Mouse (Mus musculus): Measurements from ENCODE around the gene Gatad1.
"Not testable (repeated sequence)": the region's sequence is repeated elsewhere in the genome, so short reads cannot be mapped to it uniquely, and the experiment has no call there.

The Gatad1 gene

DNA sequence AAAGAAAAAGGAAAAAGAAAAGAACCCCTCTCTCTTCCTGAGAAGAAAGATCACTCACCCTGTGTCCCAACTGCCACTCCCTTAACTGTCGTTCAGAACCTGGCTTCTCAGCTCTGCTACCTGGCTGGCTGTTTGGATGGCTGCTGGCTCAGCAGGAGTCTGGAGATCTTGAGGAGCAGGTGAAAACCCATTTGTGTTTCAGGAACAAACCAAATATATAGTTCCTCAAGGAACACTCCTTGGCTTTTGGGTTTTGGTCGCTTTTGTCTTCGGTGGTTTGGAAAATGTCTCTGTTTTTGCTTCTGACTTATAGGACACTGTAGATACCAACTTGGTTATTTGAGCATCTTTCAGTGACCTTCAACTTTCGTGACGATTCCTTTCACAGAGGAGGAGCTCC is at the start of gene Gatad1:
TSS of gene Gatad1 (minus strand) at position 101 of the 400 bp plus-strand sequence.
- DNase-seq (ENCODE audit: low spot score in 2 of 2), result no peak

- DNase-seq (ENCODE audit: low spot score in 2 of 2), result no peak
These were observed 45.2 kb upstream of the Gatad1 start for GRCm38 (mm10) chr5:3702180-3702579.

DNA sequence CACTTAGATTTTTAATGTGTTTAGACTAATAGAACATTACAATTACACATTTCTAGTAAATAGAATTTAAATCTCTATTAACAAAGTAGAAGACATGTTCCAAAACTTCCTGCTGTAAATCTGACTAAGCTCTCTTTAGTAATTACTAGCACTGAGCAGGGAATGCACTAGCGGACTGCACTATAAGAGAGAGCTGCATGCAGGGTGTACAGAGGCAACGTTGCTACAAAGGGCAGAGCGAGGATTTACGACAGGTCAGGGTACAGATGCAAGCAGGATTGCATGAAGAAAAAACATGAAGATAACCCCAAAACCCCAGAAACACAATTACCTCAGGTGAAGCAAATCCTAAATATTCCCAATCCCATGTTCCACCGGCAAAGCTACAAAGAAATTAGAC is 43.0 kb upstream of the Gatad1 start:
- no peak for DNase-seq (ENCODE audit: low spot score in 2 of 2)

DNA sequence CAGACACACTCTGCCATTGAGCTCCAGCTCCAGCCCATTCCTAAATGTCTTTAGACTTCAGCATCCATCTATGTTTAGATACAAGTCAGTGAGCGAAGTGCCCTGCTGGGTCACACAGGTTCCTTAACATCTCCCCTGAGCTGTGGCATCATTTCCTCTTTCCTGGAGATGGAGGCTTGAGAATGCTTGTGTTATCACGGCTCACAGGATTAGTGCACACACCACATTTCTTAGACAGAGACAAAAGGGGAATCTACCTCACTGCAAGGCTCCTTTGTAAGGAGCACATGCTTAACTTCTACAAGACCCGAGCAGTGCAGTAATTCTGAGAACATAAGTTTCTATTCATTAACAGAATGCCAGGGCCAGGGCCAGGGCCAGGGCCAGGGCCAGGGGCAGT is 39.0 kb upstream of the Gatad1 start:
- no peak for DNase-seq (ENCODE audit: low spot score in 2 of 2)

DNA sequence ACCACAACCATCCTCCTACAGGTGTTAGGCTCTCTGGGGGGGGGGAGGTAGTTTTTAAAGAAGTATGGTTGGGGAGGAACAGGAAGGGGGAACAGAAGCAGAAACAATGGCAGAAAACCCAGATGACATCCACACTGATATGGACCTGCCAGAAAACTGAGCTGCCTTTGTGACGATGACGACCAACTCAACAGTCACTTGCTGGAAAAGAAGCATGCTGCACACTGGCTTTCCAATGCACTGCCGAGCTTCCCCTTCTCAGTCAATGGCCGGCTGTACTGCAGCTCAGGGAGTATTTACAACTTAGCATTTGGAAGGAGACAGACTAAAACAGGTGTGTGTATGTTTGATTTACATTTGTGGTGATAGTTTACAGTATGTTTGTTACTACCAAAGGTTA is 38.2 kb upstream of the Gatad1 start:
- DNase-seq (ENCODE audit: low spot score in 2 of 2), result no peak

- DNase-seq (ENCODE audit: low spot score in 2 of 2), result no peak
These were observed 36.0 kb upstream of the Gatad1 start for GRCm38 (mm10) chr5:3692956-3693355.

GRCm38 (mm10) chr5:3691283-3691682 is 34.3 kb upstream of the Gatad1 start:
- DNase-seq (ENCODE audit: low spot score in 2 of 2), result no peak

DNA sequence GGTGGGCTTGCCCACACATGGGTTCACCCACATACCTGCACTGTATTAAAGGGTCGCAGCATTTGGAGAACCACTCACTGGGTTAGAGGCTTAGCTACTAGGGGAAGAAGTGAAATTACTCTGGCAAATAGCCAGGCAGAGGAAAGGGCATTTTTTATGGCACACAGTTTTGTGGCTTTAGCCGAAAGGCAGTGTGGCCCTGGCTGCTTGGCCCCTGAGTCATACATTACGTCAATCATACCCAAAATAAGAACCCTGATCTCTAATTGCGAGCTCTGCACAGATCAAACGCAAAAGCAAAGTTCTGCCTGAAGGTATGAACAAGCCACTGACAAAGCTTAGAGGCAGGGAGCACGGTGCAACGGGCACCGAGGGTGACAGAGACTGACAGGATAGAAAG is 31.3 kb upstream of the Gatad1 start:
- DNase-seq (ENCODE audit: low spot score in 2 of 2), result no peak

- DNase-seq (ENCODE audit: low spot score in 2 of 2), result no peak
These were observed 13.1 kb upstream of the Gatad1 start for GRCm38 (mm10) chr5:3669938-3670554.

GRCm38 (mm10) chr5:3666585-3666984 is 9.6 kb upstream of the Gatad1 start:
- no peak for DNase-seq (ENCODE audit: low spot score in 2 of 2)

DNA sequence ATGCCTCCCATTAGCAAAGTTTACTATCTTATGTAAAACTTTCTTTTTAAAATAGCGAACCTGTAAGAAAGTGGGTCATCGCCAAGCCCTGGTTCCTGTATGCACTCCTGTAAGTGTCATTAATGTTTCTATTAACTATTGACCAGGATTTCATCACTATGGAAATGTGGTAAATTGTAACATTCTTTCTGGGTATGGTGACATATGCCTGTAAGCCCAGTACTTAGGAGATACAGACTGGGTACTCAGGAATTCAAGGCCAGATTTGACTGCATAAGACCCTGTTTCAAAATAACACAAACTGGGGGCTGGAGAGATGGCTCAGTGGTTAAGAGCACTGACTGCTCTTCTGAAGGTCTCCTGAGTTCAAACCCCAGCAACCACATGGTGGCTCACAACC is 8.2 kb upstream of the Gatad1 start:
- no peak for DNase-seq (ENCODE audit: low spot score in 2 of 2)

DNA sequence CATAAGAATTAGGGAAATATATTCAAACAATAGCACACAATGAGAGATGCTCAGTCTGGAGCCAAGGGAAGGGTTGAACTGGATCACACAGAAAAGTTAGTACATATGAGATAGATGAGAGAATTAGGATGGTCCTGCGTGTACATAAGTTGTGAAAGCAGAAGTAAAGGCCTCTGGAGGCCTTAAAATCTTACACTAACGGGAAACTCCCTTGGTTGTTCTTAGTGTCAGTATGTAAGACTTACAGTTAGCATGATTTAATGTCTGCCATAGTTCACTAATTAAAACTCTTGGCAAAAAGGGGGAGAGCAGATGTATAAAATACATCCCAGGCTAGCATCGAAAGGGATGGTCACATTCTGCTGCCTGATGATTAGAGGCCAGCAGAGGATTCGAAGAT is 3.2 kb downstream of the Gatad1 start:
- DNase-seq (ENCODE audit: low spot score in 2 of 2), result no peak

GRCm38 (mm10) chr5:3652903-3653575 is 3.9 kb downstream of the Gatad1 start:
- DNase-seq (ENCODE audit: low spot score in 2 of 2), result not testable (repeated sequence)

DNA sequence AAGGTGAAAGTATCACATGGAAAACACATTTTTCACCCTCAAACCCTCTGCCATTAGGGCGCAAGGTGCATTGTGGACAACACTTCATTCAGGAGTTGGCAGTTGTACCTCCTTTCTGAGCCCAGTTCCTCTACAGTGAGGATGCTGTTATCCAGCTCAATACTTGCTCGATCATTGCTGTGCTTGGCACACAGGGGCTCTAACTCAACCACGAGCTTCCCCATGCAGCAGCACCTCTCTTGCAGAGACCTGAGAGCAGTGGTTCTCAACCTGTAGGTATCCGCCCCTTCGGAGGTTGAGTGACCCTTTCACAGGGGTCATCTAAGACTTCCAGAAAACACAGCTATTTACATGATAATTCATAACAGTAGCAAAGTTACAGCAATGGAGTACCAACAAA is 5.4 kb downstream of the Gatad1 start:
- no peak for DNase-seq (ENCODE audit: low spot score in 2 of 2)

DNA sequence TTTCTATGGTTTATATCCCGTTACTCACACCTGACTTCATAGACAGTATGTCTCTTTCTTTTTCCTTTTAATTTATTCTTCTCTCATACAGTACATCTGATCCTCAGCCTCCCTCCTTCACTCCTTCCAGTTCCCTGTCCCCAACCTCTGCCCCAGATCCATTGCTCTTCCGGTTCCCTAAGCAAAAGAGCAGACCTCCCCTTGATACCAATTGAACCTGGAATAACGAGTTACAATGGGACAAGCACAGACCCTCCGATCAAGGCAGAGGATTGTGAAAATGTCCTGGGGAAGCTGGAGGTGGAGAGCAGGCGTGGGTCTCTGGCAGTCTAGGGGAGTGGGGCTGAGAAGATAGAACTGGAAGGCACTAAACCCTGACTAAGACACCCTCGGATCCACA is 6.1 kb downstream of the Gatad1 start, which contains the start of gene Tmbim7:
TSS of gene Tmbim7 (plus strand) at position 301 of the 400 bp plus-strand sequence.
- DNase-seq (ENCODE audit: low spot score in 2 of 2), result no peak

DNA sequence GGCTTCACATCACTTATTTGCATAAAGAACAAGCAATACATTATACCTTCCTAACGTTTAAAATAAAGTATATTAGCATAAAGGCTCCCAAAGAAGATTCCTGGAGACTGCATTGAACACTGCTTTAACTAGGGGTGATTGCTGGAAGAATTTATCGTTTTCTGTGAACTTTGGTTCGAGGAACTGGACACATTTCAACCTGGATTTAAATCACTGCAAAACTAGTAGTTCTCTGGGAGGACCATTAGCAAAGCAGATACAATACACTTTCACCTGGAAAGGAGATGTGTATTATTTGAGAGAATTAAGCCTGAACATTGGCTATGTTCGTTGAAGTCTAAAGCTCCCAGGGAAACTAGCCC is 8.2 kb downstream of the Gatad1 start:
- DNase-seq (ENCODE audit: low spot score in 2 of 2), result no peak

DNA sequence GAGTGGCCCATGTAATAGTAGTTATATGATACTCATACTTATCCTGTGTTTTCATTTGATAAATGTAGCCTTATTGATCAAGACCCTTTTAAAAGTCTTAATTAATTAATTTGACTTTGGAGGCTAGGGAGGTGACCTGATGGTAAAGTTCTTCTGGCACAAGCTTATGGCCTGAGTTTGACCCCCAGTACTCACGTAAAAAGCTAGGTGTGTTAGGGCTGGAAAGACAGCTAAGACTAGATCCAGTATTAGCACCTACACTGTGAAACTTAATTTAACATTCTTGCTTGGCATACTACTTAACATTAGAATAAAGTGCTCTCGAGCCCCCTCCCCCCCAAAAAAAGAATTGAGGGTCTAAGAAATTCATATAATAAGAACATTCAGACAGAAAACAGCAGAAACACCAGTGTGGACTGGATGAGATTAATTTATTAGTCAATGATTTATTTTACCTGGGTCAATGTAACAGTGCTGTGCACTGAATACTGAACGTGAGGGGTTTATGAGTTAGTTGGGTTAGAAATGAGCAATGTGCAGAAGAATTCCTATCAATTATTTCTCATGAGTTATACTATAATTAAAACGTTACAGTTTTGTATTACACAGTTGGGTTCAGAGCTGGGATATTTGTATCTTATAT is 8.7 kb downstream of the Gatad1 start:
- no peak for DNase-seq (ENCODE audit: low spot score in 2 of 2)

DNA sequence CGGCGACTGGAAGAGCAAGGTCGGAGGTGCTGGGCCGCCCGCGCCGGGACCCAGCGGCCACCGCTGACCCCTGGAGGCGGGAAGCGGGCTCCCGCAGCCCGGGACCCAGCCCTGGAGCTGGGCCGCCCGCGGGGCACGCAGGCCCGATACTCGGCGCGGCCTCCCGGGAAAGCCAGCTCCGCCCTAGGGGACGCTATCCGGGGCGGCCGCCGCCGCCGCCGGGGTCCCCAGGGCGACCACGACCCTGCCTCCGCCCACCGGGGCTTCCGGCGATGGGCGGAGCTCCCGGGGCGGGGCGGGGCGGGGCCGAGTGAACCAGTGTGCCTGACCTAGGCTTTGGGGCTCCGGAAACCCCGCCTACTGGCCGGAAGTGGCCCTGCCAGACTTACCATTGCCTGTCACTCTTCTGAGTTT is 9.3 kb downstream of the Gatad1 start:
- peak; percentile 75 to 82 for DNase-seq (ENCODE audit: low spot score in 2 of 2)

- DNase-seq (ENCODE audit: low spot score in 2 of 2), result peak; percentile 41 to 42
These were observed 9.8 kb downstream of the Gatad1 start for GRCm38 (mm10) chr5:3646991-3647707.

GRCm38 (mm10) chr5:3646539-3646938 is 10.4 kb downstream of the Gatad1 start:
- no peak for DNase-seq (ENCODE audit: low spot score in 2 of 2)

DNA sequence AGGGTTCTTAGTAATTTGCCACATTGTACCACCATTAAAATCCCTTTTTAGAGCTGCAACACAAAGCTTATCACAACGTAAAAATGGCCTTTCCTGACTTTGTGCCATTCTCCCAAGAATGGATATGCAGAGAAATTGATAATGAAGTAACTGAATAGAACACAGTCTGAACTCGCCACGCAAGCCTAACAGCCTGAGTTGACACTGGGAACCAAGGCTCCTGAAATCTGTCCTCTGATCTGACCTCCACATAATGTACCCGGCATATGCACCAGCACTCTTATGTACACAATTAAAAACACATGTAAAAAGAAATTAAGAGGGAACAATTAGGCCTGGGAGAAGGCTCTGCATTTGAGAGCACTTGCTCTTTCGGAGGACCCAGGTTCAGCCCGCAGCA is 11.7 kb downstream of the Gatad1 start:
- DNase-seq (ENCODE audit: low spot score in 2 of 2), result no peak

DNA sequence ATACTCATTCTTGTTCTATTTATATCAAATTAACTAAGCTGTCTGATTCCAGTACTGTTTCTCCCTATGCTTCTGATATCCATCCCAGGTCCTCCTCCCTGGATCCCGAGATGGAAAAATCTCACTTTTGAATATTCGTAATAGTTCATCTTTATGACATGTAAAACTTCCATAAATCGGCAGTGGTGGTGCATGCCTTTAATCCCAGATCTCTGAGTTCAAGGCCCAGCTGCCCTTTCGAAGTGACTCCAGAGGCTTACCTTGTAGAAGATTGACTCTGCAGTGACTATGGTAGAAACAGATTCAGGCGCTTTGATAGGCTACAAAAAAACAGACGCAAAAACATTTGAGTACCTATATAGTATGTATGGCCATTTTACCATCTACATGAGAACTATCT is 12.4 kb downstream of the Gatad1 start:
- no peak for DNase-seq (ENCODE audit: low spot score in 2 of 2)

GRCm38 (mm10) chr5:3635286-3635685 is 21.7 kb downstream of the Gatad1 start:
- no peak for DNase-seq (ENCODE audit: low spot score in 2 of 2)
